Mouse (Mus musculus) bone marrow macrophage, adult 2 months (primary cell): Measurements from ENCODE around the gene Lpcat1.

Experiments
- CTCF ChIP-seq: IDR thresholded peaks from 2 replicates; pipeline ENCODE4 v1.5.1; 2012; ENCODE audit warnings: low read depth, mild to moderate bottlenecking, low read length, moderate library complexity
- POLR2A ChIP-seq: IDR thresholded peaks from 2 replicates; pipeline ENCODE4 v1.6.1; 2012; ENCODE audit warnings: mild to moderate bottlenecking, low read depth, low read length, borderline replicate concordance

- TF ChIP-seq CTCF = no peak
- TF ChIP-seq POLR2A = no peak
Measured at GRCm38 (mm10) chr13:73426587-73426986, 40.4 kb upstream of the Lpcat1 start.
